In genomic region chr10:59090622-59090971, GRCm38 (mm10) we compare ENCODE assay signal across 14 mouse cellular contexts.
DNase-seq lines count a peak whose midpoint lies in the region; ATAC-seq and TF ChIP-seq lines count a peak whose summit lies in the region.
"Had no signal": no experiment of that assay in that cellular context is flagged by ENCODE, and none has a peak within 500 bp of the region (broad histone marks: within the 10 kb centered on the region; RNA-seq: fewer than 3 reads in every experiment).

No protein-coding gene starts in this region.

- no peak for TF ChIP-seq CTCF in hindbrain, postnatal 0 days (IDR thresholded peaks at IDR 0.05; ENCODE audit: low read depth)

- H3K9me3 ChIP-seq in forebrain, embryonic 16.5 days (ENCODE audit: control insufficient read depth, low read length) = no peaks in the 10 kb centered on the region
- no peaks in the 10 kb centered on the region for H3K9me3 ChIP-seq in hindbrain, postnatal 0 days (ENCODE audit: low read length)
- no peaks in the 10 kb centered on the region for H3K9me3 ChIP-seq in neural tube, embryonic 12.5 days
- no peaks in the 10 kb centered on the region for H3K9me3 ChIP-seq in heart, embryonic 11.5 days (replicated peaks; ENCODE audit: control insufficient read depth, low read length)
- H3K9me3 ChIP-seq: embryonic facial prominence, embryonic 15.5 days; heart, embryonic 15.5 days; kidney, embryonic 15.5 days had no signal

- H3K4me3 ChIP-seq in forebrain, embryonic 16.5 days (replicated peaks; ENCODE audit: low read length) = no peak overlapping the region
- no peak overlapping the region for H3K4me3 ChIP-seq in hindbrain, postnatal 0 days (ENCODE audit: low read length)
- no peak overlapping the region for H3K4me3 ChIP-seq in neural tube, embryonic 12.5 days
- H3K4me3 ChIP-seq in heart, embryonic 11.5 days (ENCODE audit: low read depth, low read length) = no peak overlapping the region
- H3K4me3 ChIP-seq: embryonic facial prominence, embryonic 15.5 days; heart, embryonic 15.5 days; kidney, embryonic 15.5 days had no signal

- H3K4me1 ChIP-seq in forebrain, embryonic 16.5 days (replicated peaks; ENCODE audit: control insufficient read depth, insufficient read depth, low read length) = peaks cover 50% of the 10 kb centered on the region
- peaks cover 19% of the 10 kb centered on the region for H3K4me1 ChIP-seq in hindbrain, postnatal 0 days (ENCODE audit: insufficient read depth, low read length)
- H3K4me1 ChIP-seq in neural tube, embryonic 12.5 days = peaks cover 42% of the 10 kb centered on the region
- H3K4me1 ChIP-seq in heart, embryonic 11.5 days (ENCODE audit: control insufficient read depth, insufficient read depth, low read length) = no peaks in the 10 kb centered on the region

- peak overlapping the region; percentile 30 for H3K4me2 ChIP-seq in forebrain, embryonic 16.5 days (ENCODE audit: low read length)
- peak overlapping the region; percentile 37 for H3K4me2 ChIP-seq in hindbrain, postnatal 0 days (ENCODE audit: low read depth, low read length)
- peak overlapping the region; percentile 35 for H3K4me2 ChIP-seq in neural tube, embryonic 12.5 days (replicated peaks)
- H3K4me2 ChIP-seq in heart, embryonic 11.5 days = no peak overlapping the region
- H3K4me2 ChIP-seq: embryonic facial prominence, embryonic 15.5 days; heart, embryonic 15.5 days; kidney, embryonic 15.5 days had no signal

- H3K27me3 ChIP-seq in forebrain, embryonic 16.5 days (replicated peaks; ENCODE audit: control insufficient read depth, insufficient read depth, low read length) = no peaks in the 10 kb centered on the region
- H3K27me3 ChIP-seq in hindbrain, postnatal 0 days (ENCODE audit: insufficient read depth, low read length) = no peaks in the 10 kb centered on the region
- H3K27me3 ChIP-seq in neural tube, embryonic 12.5 days (replicated peaks) = no peaks in the 10 kb centered on the region
- H3K27me3 ChIP-seq in heart, embryonic 11.5 days (ENCODE audit: control insufficient read depth, insufficient read depth, low read length) = no peaks in the 10 kb centered on the region
- H3K27me3 ChIP-seq: embryonic facial prominence, embryonic 15.5 days; kidney, embryonic 15.5 days had no signal

- peak overlapping the region; percentile 92 for H3K27ac ChIP-seq in forebrain, embryonic 16.5 days (ENCODE audit: low read length)
- peak overlapping the region; percentile 79 for H3K27ac ChIP-seq in hindbrain, postnatal 0 days
- peak overlapping the region; percentile 72 for H3K27ac ChIP-seq in neural tube, embryonic 12.5 days
- no peak overlapping the region for H3K27ac ChIP-seq in heart, embryonic 11.5 days (ENCODE audit: low read depth, low read length)
- H3K27ac ChIP-seq: embryonic facial prominence, embryonic 15.5 days; heart, embryonic 15.5 days; kidney, embryonic 15.5 days had no signal

- H3K9ac ChIP-seq in forebrain, embryonic 16.5 days (replicated peaks; ENCODE audit: low read depth, low read length) = no peak overlapping the region; the same call in 1 of the 2 replicates
- H3K9ac ChIP-seq in hindbrain, postnatal 0 days (replicated peaks; ENCODE audit: low read length) = no peak overlapping the region
- H3K9ac ChIP-seq in neural tube, embryonic 12.5 days = no peak overlapping the region
- H3K9ac ChIP-seq in heart, embryonic 11.5 days (ENCODE audit: low read depth, low read length) = no peak overlapping the region
- H3K9ac ChIP-seq: embryonic facial prominence, embryonic 15.5 days; heart, embryonic 15.5 days; kidney, embryonic 15.5 days had no signal

- peak; percentile 17 for DNase-seq in embryo, embryonic 11.5 days (ENCODE audit: low read depth, low spot score)
- no peak for DNase-seq in embryo, embryonic 10.5 days (ENCODE audit: low spot score)
- no peak for DNase-seq in hindbrain, postnatal 0 days (ENCODE audit: low spot score)
- DNase-seq in adrenal gland, postnatal 10 days = no peak
- no peak for DNase-seq in heart, postnatal 14 days
- DNase-seq: lung, postnatal 36 days; spleen, adult 18-20 months had no signal

- H3K36me3 ChIP-seq in forebrain, embryonic 16.5 days (ENCODE audit: control insufficient read depth, insufficient read depth) = 0 out of 2 replicates have a peak, but pooled peaks cover 4% of the 10 kb centered on the region
- no peaks in the 10 kb centered on the region for H3K36me3 ChIP-seq in hindbrain, postnatal 0 days (ENCODE audit: insufficient read depth, low read length)
- H3K36me3 ChIP-seq in neural tube, embryonic 12.5 days = no peaks in the 10 kb centered on the region
- H3K36me3 ChIP-seq in heart, embryonic 11.5 days (ENCODE audit: control insufficient read depth, insufficient read depth, low read length) = no peaks in the 10 kb centered on the region
- H3K36me3 ChIP-seq: heart, embryonic 15.5 days; kidney, embryonic 15.5 days had no signal

- ATAC-seq in forebrain, embryonic 16.5 days = peak; percentile 78
- ATAC-seq in hindbrain, postnatal 0 days = peak; percentile 71
- peak; percentile 82 for ATAC-seq in neural tube, embryonic 12.5 days (ENCODE audit: low FRiP score, low read depth)
- ATAC-seq in heart, embryonic 11.5 days (replicated peaks; ENCODE audit: insufficient number of reproducible peaks, low FRiP score, low TSS enrichment) = no peak
- ATAC-seq: inflammation-experienced regulatory T-cells, adult 6 months had no signal

- WGBS in forebrain, embryonic 16.5 days = 7% methylated on average over 7 of the region's 7 CpGs
- 8% methylated on average over 7 of the region's 7 CpGs for WGBS in hindbrain, postnatal 0 days
- WGBS in neural tube, embryonic 12.5 days = 27% methylated on average over 7 of the region's 7 CpGs
- 80% methylated on average over 7 of the region's 7 CpGs for WGBS in heart, embryonic 11.5 days (ENCODE audit: insufficient replicate concordance)

- intact Hi-C loops in heart, postnatal 14 days (cut with DNase I) = no loop called here
